Mouse (Mus musculus) forebrain, embryonic 16.5 days (tissue): ENCODE data around the gene Rapgef5. TPM values are rescaled to one million over a fixed set of nuclear protein-coding genes. Genes with fewer than 3 reads are reported as not detected.

Experiments used
- ATAC-seq: fragments of 200-750 bp; cut with Nextera tagmentation; 2 replicates; pipeline ENCODE4 v1.8.0; 2017; ENCODE audit warnings: mild to moderate bottlenecking, moderate library complexity
- H3K27ac ChIP-seq: fragments of 300-500 bp; sonication (generic); 2 replicates; pipeline ENCODE4 v1.5.1; 2014; ENCODE audit warnings: low read length, control low read depth
- H3K27me3 ChIP-seq: fragments of 300-500 bp; sonication (generic); replicated peaks from 2 replicates; pipeline ENCODE4 v1.6.1; 2014; ENCODE audit warnings: low read length; ENCODE audit not compliant: control insufficient read depth, insufficient read depth
- H3K36me3 ChIP-seq: fragments of 300-500 bp; sonication (generic); 2 replicates; pipeline ENCODE4 v1.6.1; 2014; ENCODE audit not compliant: control insufficient read depth, insufficient read depth
- H3K4me1 ChIP-seq: fragments of 300-500 bp; sonication (generic); replicated peaks from 2 replicates; pipeline ENCODE4 v1.6.1; 2014; ENCODE audit warnings: low read length; ENCODE audit not compliant: control insufficient read depth, insufficient read depth
- H3K4me2 ChIP-seq: fragments of 300-500 bp; sonication (generic); 2 replicates; pipeline ENCODE4 v1.6.1; 2014; ENCODE audit warnings: mild to moderate bottlenecking, low read length, control low read depth
- H3K4me3 ChIP-seq: fragments of 300-500 bp; sonication (generic); replicated peaks from 2 replicates; pipeline ENCODE4 v1.5.1; 2014; ENCODE audit warnings: mild to moderate bottlenecking, low read length, control low read depth
- H3K9ac ChIP-seq: fragments of 300-500 bp; sonication (generic); replicated peaks from 2 replicates; pipeline ENCODE4 v1.6.1; 2014; ENCODE audit warnings: low read depth, low read length, control low read depth
- H3K9me3 ChIP-seq: fragments of 300-500 bp; sonication (generic); 2 replicates; pipeline ENCODE4 v1.6.1; 2016; ENCODE audit warnings: low read length; ENCODE audit not compliant: control insufficient read depth
- WGBS: fragments of 180-500 bp; shearing (Covaris S2); extraction: QIAGEN DNeasy Blood & Tissue Kit; methylation state at CpG from one replicate; pipeline ENCODE4 v1.1.7; 2014; 5-methylcytosine and 5-hydroxymethylcytosine counted together
- polyA plus RNA-seq: library from polyadenylated mRNA; unstranded; fragments of >200 nt; fragmentation: Nextera tagmentation; extraction: Ambion mirVana; gene quantifications from 2 replicates; pipeline ENCODE4 v1.2.1, GENCODE M21; 2015

Gene Rapgef5
- 36.6 and 39.4 TPM in 2 replicates for polyA plus RNA-seq

DNA sequence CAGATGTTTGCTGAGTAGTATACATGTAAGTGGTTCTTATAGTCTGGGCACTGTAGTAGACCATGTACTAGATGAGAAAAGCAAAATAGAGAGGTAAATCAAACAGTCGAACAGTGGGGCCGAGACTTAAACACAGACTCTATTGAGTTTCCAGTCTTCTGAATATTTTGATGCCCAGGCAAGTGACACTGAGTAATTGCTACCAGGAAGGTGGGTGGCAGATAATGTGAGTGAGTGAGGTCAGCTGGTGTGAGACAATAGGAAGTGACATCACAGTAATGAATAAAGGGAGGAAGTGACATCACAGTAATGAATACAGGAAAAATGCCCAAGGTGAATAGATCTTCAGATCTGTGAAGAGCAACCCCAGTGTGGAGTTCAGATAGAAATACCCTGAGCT lies at the start of gene Rapgef5:
Gene Rapgef5 (plus strand): TSS at position 301 of the 400 bp plus-strand sequence.
- H3K4me2 ChIP-seq: no peak within 1 kb of the TSS
- no peaks in the 10 kb centered on the region for H3K36me3 ChIP-seq
- WGBS: 92% methylated on average over 2 of the region's 2 CpGs
- no peaks in the 10 kb centered on the region for H3K4me1 ChIP-seq
- ATAC-seq: no peak
- no peak within 1 kb of the TSS for H3K4me3 ChIP-seq
- H3K27ac ChIP-seq: no peak within 1 kb of the TSS
- H3K9me3 ChIP-seq: no peaks in the 10 kb centered on the region
- H3K9ac ChIP-seq: no peak within 1 kb of the TSS
- no peaks in the 10 kb centered on the region for H3K27me3 ChIP-seq

DNA sequence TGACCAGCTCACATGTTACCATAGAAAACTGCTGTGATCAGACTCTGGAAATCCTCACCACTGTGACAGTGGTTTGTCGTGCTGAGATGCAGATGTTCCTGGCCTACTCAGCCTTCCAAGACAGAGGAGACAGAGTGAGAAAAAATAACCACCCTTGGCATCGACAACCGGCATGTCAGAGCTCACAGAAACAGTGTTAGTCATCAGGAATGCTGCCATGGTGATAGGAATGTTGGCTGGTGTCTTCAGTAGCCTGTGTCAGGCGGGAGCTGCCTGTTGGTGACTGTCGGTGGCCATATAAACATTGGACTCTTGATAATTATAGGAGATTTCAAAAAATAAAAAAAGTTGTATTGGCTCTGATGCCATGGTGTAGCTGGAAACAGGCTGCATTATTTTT lies 48.0 kb upstream of the Rapgef5 start:
- no peak overlapping the region for H3K4me2 ChIP-seq
- no peak overlapping the region for H3K27ac ChIP-seq
- WGBS: 53% methylated on average over 5 of the region's 5 CpGs
- H3K4me3 ChIP-seq: no peak overlapping the region
- H3K36me3 ChIP-seq: no peaks in the 10 kb centered on the region
- no peaks in the 10 kb centered on the region for H3K27me3 ChIP-seq
- 0 out of 2 replicates have a peak, but pooled peaks have one; percentile 43 for ATAC-seq
- no peak overlapping the region for H3K9ac ChIP-seq
- no peaks in the 10 kb centered on the region for H3K4me1 ChIP-seq
- H3K9me3 ChIP-seq: no peaks in the 10 kb centered on the region

DNA sequence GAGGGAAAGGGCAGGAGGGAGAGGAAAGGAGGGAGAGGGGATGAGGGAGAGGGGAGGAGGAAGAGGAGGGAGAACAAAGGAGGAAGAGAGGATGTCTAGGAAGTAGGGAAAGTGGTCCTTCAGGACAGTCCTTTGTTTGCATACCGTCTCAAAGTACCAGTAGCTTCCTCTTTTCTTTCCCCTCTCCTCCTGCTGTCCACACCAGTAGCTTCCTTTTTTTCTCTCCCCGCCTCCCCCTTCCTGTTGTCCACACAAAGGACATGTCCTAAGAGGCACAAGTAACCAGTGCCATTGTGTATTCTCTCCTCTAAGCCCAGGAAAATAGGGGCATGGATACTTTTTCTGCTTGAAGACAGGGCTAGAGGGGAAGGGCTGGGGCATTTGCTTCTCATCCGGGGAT lies 37.3 kb upstream of the Rapgef5 start:
- 68% methylated on average over 3 of the region's 3 CpGs for WGBS
- no peaks in the 10 kb centered on the region for H3K27me3 ChIP-seq
- no peaks in the 10 kb centered on the region for H3K9me3 ChIP-seq
- H3K9ac ChIP-seq: no peak overlapping the region
- no peak overlapping the region for H3K4me2 ChIP-seq
- no peaks in the 10 kb centered on the region for H3K4me1 ChIP-seq
- no peak for ATAC-seq
- no peak overlapping the region for H3K4me3 ChIP-seq
- H3K27ac ChIP-seq: no peak overlapping the region
- no peaks in the 10 kb centered on the region for H3K36me3 ChIP-seq

DNA sequence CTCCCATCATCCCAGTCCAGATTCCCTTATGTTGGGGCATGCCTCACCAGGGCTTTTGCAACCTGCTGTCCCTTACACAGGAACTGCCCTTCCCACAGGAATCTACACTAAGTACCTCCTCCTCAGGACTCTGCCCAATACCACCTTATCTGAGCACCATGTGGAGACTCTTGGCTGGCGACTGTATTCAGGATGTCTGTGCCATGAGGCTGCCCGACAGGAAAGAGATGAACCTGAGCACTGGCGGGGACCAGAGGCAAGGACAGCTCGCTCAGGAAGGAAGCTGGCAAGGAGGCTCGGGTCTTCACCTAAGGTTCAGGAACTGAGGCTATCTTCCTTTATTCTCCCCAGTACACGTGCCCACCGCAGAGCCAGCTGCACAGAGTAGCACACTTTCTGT lies 36.6 kb upstream of the Rapgef5 start:
- H3K36me3 ChIP-seq: no peaks in the 10 kb centered on the region
- no peaks in the 10 kb centered on the region for H3K9me3 ChIP-seq
- no peak for ATAC-seq
- H3K9ac ChIP-seq: no peak overlapping the region
- H3K4me1 ChIP-seq: no peaks in the 10 kb centered on the region
- H3K27me3 ChIP-seq: no peaks in the 10 kb centered on the region
- no peak overlapping the region for H3K4me3 ChIP-seq
- H3K4me2 ChIP-seq: no peak overlapping the region
- no peak overlapping the region for H3K27ac ChIP-seq
- WGBS: 82% methylated on average over 7 of the region's 7 CpGs

DNA sequence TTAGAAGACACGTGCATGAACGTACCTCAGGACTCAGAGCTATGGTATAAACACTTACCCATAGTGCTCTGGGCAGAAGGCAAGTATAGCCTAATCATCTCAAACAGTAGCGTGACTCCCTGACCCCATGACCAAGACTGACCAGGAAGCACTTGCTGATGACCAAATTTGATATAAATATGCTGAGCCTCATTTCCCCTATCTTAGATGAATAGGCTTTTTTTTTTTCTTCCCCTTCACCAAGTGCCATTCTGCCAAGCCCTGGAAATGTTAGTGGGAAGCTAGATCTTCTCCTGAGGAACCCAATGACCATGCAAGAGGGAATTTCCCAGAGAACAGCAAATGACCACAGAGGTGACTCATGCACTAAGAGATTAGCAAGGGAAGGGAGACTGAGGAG lies 35.3 kb upstream of the Rapgef5 start:
- H3K4me3 ChIP-seq: no peak overlapping the region
- no peaks in the 10 kb centered on the region for H3K4me1 ChIP-seq
- 84% methylated on average over 3 of the region's 3 CpGs for WGBS
- no peaks in the 10 kb centered on the region for H3K27me3 ChIP-seq
- no peak overlapping the region for H3K4me2 ChIP-seq
- no peak overlapping the region for H3K27ac ChIP-seq
- H3K9me3 ChIP-seq: no peaks in the 10 kb centered on the region
- no peak overlapping the region for H3K9ac ChIP-seq
- no peaks in the 10 kb centered on the region for H3K36me3 ChIP-seq
- no peak for ATAC-seq

DNA sequence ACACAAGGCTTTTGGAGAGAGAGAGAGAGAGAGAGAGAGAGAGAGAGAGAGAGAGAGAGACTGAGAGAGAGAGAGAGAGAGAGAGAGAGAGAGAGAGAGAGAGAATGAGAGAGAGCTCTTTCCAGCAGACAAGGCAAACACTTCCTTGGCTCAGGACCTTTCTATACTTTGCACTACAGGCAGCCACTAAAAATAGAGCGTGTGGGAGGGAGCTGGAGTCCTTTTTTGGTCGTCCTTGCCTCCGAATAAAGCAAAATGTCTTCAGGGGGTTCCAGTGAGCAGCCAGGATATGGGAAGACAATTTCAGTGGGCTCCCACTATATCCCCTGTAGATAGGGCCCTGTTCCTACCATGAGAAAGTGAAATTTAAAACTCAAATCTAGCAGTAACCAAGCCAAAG lies 33.6 kb upstream of the Rapgef5 start:
- Histone ChIP-seq H3K9ac (no peak overlapping the region), H3K36me3 (no peaks in the 10 kb centered on the region), H3K4me2 (no peak overlapping the region), H3K9me3 (no peaks in the 10 kb centered on the region), H3K4me1 (peaks cover 7% of the 10 kb centered on the region; the same call in 1 of the 2 replicates), H3K4me3 (no peak overlapping the region), H3K27me3 (no peaks in the 10 kb centered on the region), H3K27ac (no peak overlapping the region)
- WGBS: 46% methylated on average over 3 of the region's 3 CpGs
- ATAC-seq: no peak

DNA sequence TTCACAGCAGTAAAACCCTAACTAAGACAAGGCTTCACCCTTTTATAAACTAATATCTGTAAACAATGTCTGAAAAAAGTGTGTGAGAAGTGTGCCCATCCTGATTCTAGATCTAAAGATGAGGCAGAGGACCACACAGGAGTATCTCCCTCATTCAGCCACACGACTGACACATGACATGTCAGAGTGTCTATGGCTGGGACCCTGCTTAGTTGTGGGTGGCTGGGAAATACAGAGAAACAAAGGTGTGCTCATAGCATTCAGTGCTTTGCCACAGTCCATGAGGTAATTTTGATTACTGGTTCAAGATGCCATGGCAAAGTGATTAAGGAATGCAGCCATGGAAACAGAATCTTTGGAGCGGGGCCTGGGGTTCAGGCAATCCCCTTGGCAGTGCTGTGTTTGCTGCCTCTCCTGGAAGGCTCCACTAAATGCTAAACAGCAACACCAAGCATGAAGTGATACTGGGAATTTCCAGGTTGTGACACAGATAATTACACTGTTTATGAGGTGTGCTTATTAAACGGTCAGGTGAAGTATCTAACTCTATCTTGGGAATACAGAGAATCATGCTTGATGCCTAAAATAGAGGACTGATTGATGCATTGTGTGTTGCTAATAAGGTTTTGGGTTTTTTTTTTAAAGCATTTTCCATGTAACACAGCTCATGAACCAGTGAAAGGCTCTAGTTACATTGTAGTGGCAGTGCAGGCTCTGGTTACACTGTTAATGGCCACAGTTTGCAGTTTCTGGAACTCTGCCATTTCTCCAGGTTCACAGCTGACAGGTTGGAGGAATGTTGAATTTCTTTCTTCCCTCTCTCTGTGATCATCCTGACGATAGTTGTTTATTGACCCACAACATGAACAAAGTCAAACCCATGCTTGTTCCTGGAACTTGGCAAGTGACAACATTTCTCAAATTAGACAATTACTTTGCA lies 29.9 kb upstream of the Rapgef5 start:
- Histone ChIP-seq H3K9ac (no peak overlapping the region), H3K9me3 (no peaks in the 10 kb centered on the region), H3K4me1 (peaks cover 7% of the 10 kb centered on the region; the same call in 1 of the 2 replicates), H3K4me3 (no peak overlapping the region), H3K27me3 (no peaks in the 10 kb centered on the region), H3K4me2 (no peak overlapping the region), H3K27ac (no peak overlapping the region), H3K36me3 (no peaks in the 10 kb centered on the region)
- ATAC-seq: peak; percentile 43; the same call in 1 of the 2 replicates
- WGBS: 31% methylated on average over 4 of the region's 4 CpGs

DNA sequence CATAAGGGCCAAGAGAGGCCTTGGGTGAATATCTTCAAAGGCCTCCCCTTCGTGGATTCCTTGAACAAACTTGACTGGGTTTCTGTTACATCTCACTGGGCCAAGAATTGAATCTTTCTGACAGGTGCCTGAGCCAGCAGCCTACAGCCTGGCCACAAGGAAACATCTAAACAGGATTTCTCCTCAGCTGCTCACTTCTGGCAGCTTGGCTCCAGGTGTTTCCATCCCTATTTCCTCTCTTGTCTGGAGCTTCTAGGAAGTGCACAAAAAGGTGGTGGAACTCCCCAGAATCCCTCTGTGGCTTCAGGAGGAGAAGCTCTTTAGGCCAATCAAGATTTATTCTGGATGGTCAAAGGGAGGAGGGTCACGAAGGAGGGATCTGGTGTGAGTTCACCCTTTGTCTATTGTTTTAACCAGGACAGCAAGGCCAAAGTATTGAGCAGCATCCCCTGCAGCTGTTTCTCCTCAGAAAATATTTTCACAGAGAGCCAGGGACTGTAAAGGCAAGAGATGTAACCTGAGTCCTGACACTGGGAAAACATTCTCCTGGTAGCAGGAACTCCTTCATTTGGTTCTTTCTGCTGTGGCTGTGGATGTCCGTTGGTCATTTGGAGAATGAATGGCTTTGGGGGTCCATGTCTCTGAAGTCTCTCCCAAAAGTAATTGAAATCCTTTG lies 19.6 kb upstream of the Rapgef5 start:
- H3K9ac ChIP-seq: no peak overlapping the region
- no peak overlapping the region for H3K4me3 ChIP-seq
- no peak overlapping the region for H3K4me2 ChIP-seq
- H3K27ac ChIP-seq: no peak overlapping the region
- no peaks in the 10 kb centered on the region for H3K9me3 ChIP-seq
- peaks cover 3% of the 10 kb centered on the region; the same call in 1 of the 2 replicates for H3K4me1 ChIP-seq
- ATAC-seq: no peak
- 78% methylated on average over 3 of the region's 3 CpGs for WGBS
- H3K27me3 ChIP-seq: no peaks in the 10 kb centered on the region
- H3K36me3 ChIP-seq: no peaks in the 10 kb centered on the region

DNA sequence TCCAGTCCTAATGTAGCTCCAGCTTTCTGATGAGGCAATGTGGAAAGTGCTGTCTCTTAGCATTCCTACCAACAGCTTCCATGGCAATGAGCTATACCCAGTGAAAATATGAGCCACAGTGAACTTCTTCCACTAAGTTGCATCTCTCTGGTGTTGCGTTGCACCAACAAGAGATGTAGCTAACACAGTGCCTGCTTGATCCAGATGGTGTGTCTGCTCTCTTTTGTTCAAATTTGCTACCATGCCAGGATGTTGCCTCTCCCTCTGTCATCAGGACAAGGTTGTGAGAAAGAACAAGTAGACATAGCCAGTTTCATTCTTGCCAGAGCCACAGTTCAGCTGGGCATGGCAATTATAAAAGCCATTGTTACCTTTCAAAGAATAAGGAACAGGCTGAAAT lies 18.9 kb upstream of the Rapgef5 start:
- no peaks in the 10 kb centered on the region for H3K36me3 ChIP-seq
- H3K27ac ChIP-seq: no peak overlapping the region
- no peak overlapping the region for H3K4me3 ChIP-seq
- ATAC-seq: no peak
- no peak overlapping the region for H3K9ac ChIP-seq
- H3K9me3 ChIP-seq: no peaks in the 10 kb centered on the region
- H3K27me3 ChIP-seq: no peaks in the 10 kb centered on the region
- H3K4me2 ChIP-seq: no peak overlapping the region
- peaks cover 3% of the 10 kb centered on the region; the same call in 1 of the 2 replicates for H3K4me1 ChIP-seq
- 74% methylated on average over 1 of the region's 1 CpGs for WGBS
